Mouse (Mus musculus) heart, adult 2 months (tissue): ENCODE measurements around the gene Fam180a. TPM values are rescaled to one million over a fixed set of nuclear protein-coding genes. Genes with fewer than 3 reads are reported as not detected.

ENCODE experiments used
- DNase-seq, 2 experiments: peaks; one replicate each; pipeline ENCODE4 v3.0.0; 2021
- H3K27ac ChIP-seq: fragments of 200-600 bp; 2 replicates; pipeline ENCODE4 v1.8.1; 2022
- H3K27me3 ChIP-seq: fragments of 200-500 bp; 2 replicates; pipeline ENCODE4 v1.6.1; 2012; ENCODE audit warnings: mild to moderate bottlenecking, low read length, inconsistent platforms, mixed read lengths; ENCODE audit not compliant: control insufficient read depth, insufficient read depth
- H3K36me3 ChIP-seq: fragments of 200-500 bp; 2 replicates; pipeline ENCODE4 v1.6.1; 2012; ENCODE audit warnings: low read length, inconsistent platforms; ENCODE audit not compliant: control insufficient read depth, insufficient read depth
- H3K4me1 ChIP-seq: fragments of 200-500 bp; 2 replicates; pipeline ENCODE4 v1.6.1; 2011; ENCODE audit warnings: low read length; ENCODE audit not compliant: control insufficient read depth, insufficient read depth
- H3K4me3 ChIP-seq: fragments of 200-600 bp; 2 replicates; pipeline ENCODE4 v1.8.1; 2022
- H3K79me2 ChIP-seq: fragments of 200-500 bp; replicated peaks from 2 replicates; pipeline ENCODE4 v1.6.1; 2012; ENCODE audit warnings: mild to moderate bottlenecking, inconsistent platforms, low read length, moderate library complexity, mixed read lengths; ENCODE audit not compliant: control insufficient read depth, insufficient read depth
- H3K9ac ChIP-seq: fragments of 200-500 bp; 2 replicates; pipeline ENCODE4 v1.6.1; 2012; ENCODE audit warnings: low read depth, mild to moderate bottlenecking, control low read depth, inconsistent platforms, low read length, mixed read lengths
- CTCF ChIP-seq: fragments of 200-600 bp; IDR thresholded peaks from 2 replicates; pipeline ENCODE4 v1.8.1; 2022; ENCODE audit warnings: antibody characterized with exemption, mild to moderate bottlenecking, moderate library complexity
- EP300 ChIP-seq: fragments of 200-500 bp; IDR thresholded peaks from 2 replicates; pipeline ENCODE4 v1.6.1; 2011; ENCODE audit warnings: low read depth, low read length, control low read depth; ENCODE audit not compliant: insufficient read depth
- POLR2A ChIP-seq: fragments of 200-500 bp; IDR thresholded peaks from 2 replicates; pipeline ENCODE4 v1.6.1; 2011; ENCODE audit warnings: mild to moderate bottlenecking, low read depth, low read length, control low read depth; ENCODE audit not compliant: insufficient read depth
- WGBS: fragments of 180-500 bp; shearing (Covaris S2); methylation state at CpG from one replicate; pipeline ENCODE4 v1.1.7; 2018; 5-methylcytosine and 5-hydroxymethylcytosine counted together
- intact Hi-C: fragments of 180-260 bp; cut with DNase I; formaldehyde crosslinking; loops from one replicate; pipeline ENCODE4 v1.15.1; 2025
- polyA plus RNA-seq: library from polyadenylated mRNA; depleted of rRNA; stranded (reverse); fragments of >200 nt; gene quantifications from 2 replicates; pipeline ENCODE4 v1.2.3, GENCODE M21; 2012
- total RNA-seq, 2 experiments: library from RNA; stranded (reverse); gene quantifications; 2 replicates each; pipeline ENCODE4 v1.2.3; 2021

The Fam180a gene
- total and polyA plus RNA-seq, 3 experiments: 0.16 to 0.41 (median 0.34) TPM

- H3K9ac ChIP-seq: no peak overlapping the region
- no peaks in the 10 kb centered on the region for H3K4me1 ChIP-seq
- no peaks in the 10 kb centered on the region for H3K27me3 ChIP-seq
- H3K79me2 ChIP-seq: no peaks in the 10 kb centered on the region
- no peaks in the 10 kb centered on the region for H3K36me3 ChIP-seq
- intact Hi-C loops: no loop called here
- H3K27ac ChIP-seq: no peak overlapping the region
- no peak for TF ChIP-seq POLR2A
- TF ChIP-seq EP300: no peak
- no peak for TF ChIP-seq CTCF
- WGBS: 50% methylated on average over 10 of the region's 10 CpGs
- no peak overlapping the region for H3K4me3 ChIP-seq
- no peak for DNase-seq
Measured at GRCm38 (mm10) chr6:35277903-35278587, 47.9 kb downstream of the Fam180a start.

- H3K9ac ChIP-seq: no peak overlapping the region
- no peaks in the 10 kb centered on the region for H3K4me1 ChIP-seq
- TF ChIP-seq POLR2A (no peak), EP300 (no peak), CTCF (no peak)
- H3K4me3 ChIP-seq: no peak overlapping the region
- H3K27me3 ChIP-seq: no peaks in the 10 kb centered on the region
- no peaks in the 10 kb centered on the region for H3K79me2 ChIP-seq
- DNase-seq: no peak
- WGBS: 71% methylated on average over 11 of the region's 11 CpGs
- no peaks in the 10 kb centered on the region for H3K36me3 ChIP-seq
- intact Hi-C loops: no loop called here
- H3K27ac ChIP-seq: no peak overlapping the region
Measured at GRCm38 (mm10) chr6:35273391-35274082, 52.4 kb downstream of the Fam180a start.

- H3K79me2 ChIP-seq: no peaks in the 10 kb centered on the region
- no peak for TF ChIP-seq POLR2A
- TF ChIP-seq CTCF: no peak
- no peak for TF ChIP-seq EP300
- DNase-seq: no peak
- no peak overlapping the region for H3K27ac ChIP-seq
- intact Hi-C loops: no loop called here
- H3K27me3 ChIP-seq: no peaks in the 10 kb centered on the region
- WGBS: 79% methylated on average over 20 of the region's 20 CpGs
- no peak overlapping the region for H3K9ac ChIP-seq
- H3K4me3 ChIP-seq: no peak overlapping the region
- no peaks in the 10 kb centered on the region for H3K36me3 ChIP-seq
- H3K4me1 ChIP-seq: no peaks in the 10 kb centered on the region
Measured at GRCm38 (mm10) chr6:35271868-35272765, 53.8 kb downstream of the Fam180a start.

GRCm38 (mm10) chr6:35271094-35271855, 54.7 kb downstream of the Fam180a start:
- no peak overlapping the region for H3K4me3 ChIP-seq
- no peaks in the 10 kb centered on the region for H3K27me3 ChIP-seq
- no peak for TF ChIP-seq EP300
- 81% methylated on average over 12 of the region's 12 CpGs for WGBS
- DNase-seq: no peak
- H3K27ac ChIP-seq: no peak overlapping the region
- H3K79me2 ChIP-seq: no peaks in the 10 kb centered on the region
- H3K4me1 ChIP-seq: peaks cover 2% of the 10 kb centered on the region; the same call in 1 of the 2 replicates
- H3K36me3 ChIP-seq: no peaks in the 10 kb centered on the region
- H3K9ac ChIP-seq: no peak overlapping the region
- intact Hi-C loops: no loop called here

- DNase-seq: no peak
- Histone ChIP-seq H3K27me3 (no peaks in the 10 kb centered on the region), H3K27ac (no peak overlapping the region), H3K9ac (no peak overlapping the region), H3K79me2 (no peaks in the 10 kb centered on the region), H3K4me3 (no peak overlapping the region), H3K4me1 (peaks cover 3% of the 10 kb centered on the region), H3K36me3 (no peaks in the 10 kb centered on the region)
- intact Hi-C loops: no loop called here
- no peak for TF ChIP-seq EP300
- 67% methylated on average over 13 of the region's 13 CpGs for WGBS
Measured at GRCm38 (mm10) chr6:35269643-35270042, 56.3 kb downstream of the Fam180a start.
